Mouse (Mus musculus): ENCODE measurements around the gene Slc36a3. TPM values are rescaled to one million over a fixed set of nuclear protein-coding genes. Genes with fewer than 3 reads are reported as not detected.
"Not testable (repeated sequence)": the region's sequence is repeated elsewhere in the genome, so short reads cannot be mapped to it uniquely, and the experiment has no call there.

Gene Slc36a3
- total and polyA plus RNA-seq, 3 experiments, result not detected

DNA sequence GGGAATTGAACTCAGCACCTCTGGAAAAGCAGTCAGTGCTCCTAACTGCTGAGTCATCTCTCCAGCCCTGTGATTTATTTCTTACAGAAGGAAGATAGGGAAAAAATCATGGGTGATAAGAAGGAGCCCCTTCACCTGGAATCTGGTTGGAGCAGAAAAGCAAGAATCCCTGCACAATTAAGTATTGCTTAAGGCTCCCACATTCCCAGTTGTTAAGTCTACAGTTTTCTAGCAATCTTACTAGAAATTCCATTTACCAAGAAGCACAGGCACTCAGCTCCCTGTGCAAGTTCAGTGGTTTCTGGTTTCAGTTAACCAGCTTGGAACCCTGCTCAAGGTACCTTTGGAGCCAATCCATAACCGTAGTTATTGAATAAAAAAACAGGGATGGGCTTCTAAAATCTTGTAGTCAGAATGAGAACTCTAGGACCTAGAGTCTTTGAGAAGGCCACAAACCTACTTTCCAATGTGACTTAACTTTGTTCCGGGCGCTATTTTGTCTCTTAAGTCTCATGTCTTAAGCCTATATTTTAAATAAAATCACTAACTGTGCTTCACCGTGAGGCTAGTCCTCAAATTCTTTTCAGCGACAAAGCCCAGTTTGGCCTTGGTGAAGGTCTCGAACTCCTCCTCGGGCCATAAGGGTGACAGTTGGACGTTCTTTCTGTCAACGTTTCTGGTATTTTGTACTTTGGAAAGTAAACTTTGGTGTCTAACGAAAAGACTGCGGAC lies 54.6 kb downstream of the Slc36a3 start:
- Histone ChIP-seq H3K36me3 (ENCODE audit: control insufficient read depth, insufficient read depth, low read length) (no peaks in the 10 kb centered on the region), H3K9ac (ENCODE audit: low read depth, low read length) (peak overlapping the region; percentile 54), H3K4me1 (ENCODE audit: control insufficient read depth, insufficient read depth, low read length) (peaks cover 5% of the 10 kb centered on the region), H3K4me3 (peak overlapping the region; percentile 15), H3K27me3 (ENCODE audit: control insufficient read depth, insufficient read depth, low read length) (no peaks in the 10 kb centered on the region), H3K79me2 (replicated peaks; ENCODE audit: control insufficient read depth, insufficient read depth, low read length) (no peaks in the 10 kb centered on the region), H3K27ac (peak overlapping the region; percentile 74)
- DNase-seq, result no peak
- intact Hi-C loops (cut with DNase I), result loop anchor here (10.0 kb wide), 1 partner anchor 358 kb away; no protein-coding TSS in a partner anchor
- WGBS, result 21% methylated on average over 11 of the region's 11 CpGs
- TF ChIP-seq EP300 (IDR thresholded peaks at IDR 0.05; ENCODE audit: insufficient read depth, low read depth, low read length) (no peak), POLR2A (IDR thresholded peaks at IDR 0.05; ENCODE audit: insufficient read depth, low read depth, low read length) (no peak), CTCF (IDR thresholded peaks at IDR 0.05) (no peak)

DNA sequence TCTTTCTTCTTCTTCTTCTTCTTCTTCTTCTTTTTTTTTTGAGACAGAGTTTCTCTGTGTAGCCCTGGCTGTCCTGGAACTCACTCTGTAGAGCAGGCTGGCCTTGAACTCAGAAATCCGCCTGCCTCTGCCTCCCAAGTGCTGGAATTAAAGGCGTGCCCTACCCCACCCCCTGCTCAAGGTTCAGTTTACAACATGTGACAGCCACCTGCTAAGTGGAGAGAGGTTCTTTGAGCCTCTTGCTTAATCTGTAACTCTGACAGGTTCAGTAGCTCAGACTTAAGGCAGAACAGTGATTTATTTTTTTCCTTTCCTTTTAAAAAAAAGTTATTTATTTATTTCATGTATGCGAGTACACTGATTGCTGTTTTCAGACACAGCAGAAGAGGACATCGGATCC lies 55.2 kb downstream of the Slc36a3 start:
- not testable (repeated sequence) for DNase-seq; H3K4me1 ChIP-seq (ENCODE audit: control insufficient read depth, insufficient read depth, low read length); H3K27ac ChIP-seq; H3K9ac ChIP-seq (ENCODE audit: low read depth, low read length); H3K79me2 ChIP-seq (replicated peaks; ENCODE audit: control insufficient read depth, insufficient read depth, low read length); H3K4me3 ChIP-seq; H3K27me3 ChIP-seq (ENCODE audit: control insufficient read depth, insufficient read depth, low read length); H3K36me3 ChIP-seq (ENCODE audit: control insufficient read depth, insufficient read depth, low read length)
- 84% methylated on average over 4 of the region's 4 CpGs for WGBS
- intact Hi-C loops (cut with DNase I), result loop anchor here (10.0 kb wide), 1 partner anchor 359 kb away; no protein-coding TSS in a partner anchor

DNA sequence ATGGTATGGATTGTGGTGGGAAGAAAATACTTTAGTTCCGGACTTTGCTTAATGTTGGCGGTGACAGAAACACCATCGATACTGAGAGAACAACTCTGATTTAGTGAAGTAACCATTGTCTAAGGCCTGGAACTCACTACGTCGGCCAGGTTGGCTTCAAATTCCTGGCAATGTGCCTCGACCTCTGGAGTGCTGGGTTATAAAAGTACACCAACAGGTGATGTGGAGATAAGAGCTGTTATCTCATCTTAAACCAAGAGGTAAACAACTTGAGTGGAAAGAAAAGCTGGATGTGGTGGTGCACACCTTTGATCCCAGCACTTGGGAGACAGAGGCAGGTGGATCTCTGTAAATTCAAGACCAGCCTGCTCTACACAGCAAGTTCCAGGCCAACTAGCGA lies 58.4 kb downstream of the Slc36a3 start:
- DNase-seq, result no peak
- peaks cover 1% of the 10 kb centered on the region; the same call in 1 of the 2 replicates for H3K4me1 ChIP-seq (ENCODE audit: control insufficient read depth, insufficient read depth, low read length)
- no peak overlapping the region for H3K9ac ChIP-seq (ENCODE audit: low read depth, low read length)
- H3K79me2 ChIP-seq (replicated peaks; ENCODE audit: control insufficient read depth, insufficient read depth, low read length), result no peaks in the 10 kb centered on the region
- TF ChIP-seq EP300 (IDR thresholded peaks at IDR 0.05; ENCODE audit: insufficient read depth, low read depth, low read length), result no peak
- TF ChIP-seq POLR2A (IDR thresholded peaks at IDR 0.05; ENCODE audit: insufficient read depth, low read depth, low read length), result no peak
- TF ChIP-seq CTCF (IDR thresholded peaks at IDR 0.05), result no peak
- intact Hi-C loops (cut with DNase I), result loop anchor here (10.0 kb wide), 1 partner anchor 362 kb away; no protein-coding TSS in a partner anchor
- no peaks in the 10 kb centered on the region for H3K27me3 ChIP-seq (ENCODE audit: control insufficient read depth, insufficient read depth, low read length)
- no peak overlapping the region for H3K4me3 ChIP-seq
- H3K27ac ChIP-seq, result no peak overlapping the region
- 82% methylated on average over 7 of the region's 7 CpGs for WGBS
- no peaks in the 10 kb centered on the region for H3K36me3 ChIP-seq (ENCODE audit: control insufficient read depth, insufficient read depth, low read length)

DNA sequence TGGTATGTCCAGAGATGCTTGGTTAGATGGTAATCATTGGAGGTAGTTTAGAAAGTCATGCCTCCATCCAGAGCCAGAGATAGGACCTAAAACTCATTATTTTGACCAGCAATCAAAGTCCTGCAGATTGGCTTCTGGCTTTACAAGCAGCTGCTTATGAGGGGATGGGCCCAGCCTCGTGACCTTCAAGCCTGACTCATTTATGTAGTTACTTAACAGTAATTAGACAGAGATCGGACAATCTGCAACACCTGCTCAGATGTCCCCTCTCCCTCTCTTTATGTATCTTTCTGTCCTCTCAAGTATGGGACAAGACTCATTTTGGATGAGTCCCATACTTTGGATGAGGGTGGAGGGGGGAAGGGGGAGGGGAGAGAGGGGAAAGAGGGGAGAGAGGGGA lies 61.6 kb downstream of the Slc36a3 start:
- no peak overlapping the region for H3K4me3 ChIP-seq
- intact Hi-C loops (cut with DNase I), result loop anchor here (5.0 to 10.0 kb wide), 4 partner anchors 67 to 365 kb away; no protein-coding TSS in a partner anchor

DNA sequence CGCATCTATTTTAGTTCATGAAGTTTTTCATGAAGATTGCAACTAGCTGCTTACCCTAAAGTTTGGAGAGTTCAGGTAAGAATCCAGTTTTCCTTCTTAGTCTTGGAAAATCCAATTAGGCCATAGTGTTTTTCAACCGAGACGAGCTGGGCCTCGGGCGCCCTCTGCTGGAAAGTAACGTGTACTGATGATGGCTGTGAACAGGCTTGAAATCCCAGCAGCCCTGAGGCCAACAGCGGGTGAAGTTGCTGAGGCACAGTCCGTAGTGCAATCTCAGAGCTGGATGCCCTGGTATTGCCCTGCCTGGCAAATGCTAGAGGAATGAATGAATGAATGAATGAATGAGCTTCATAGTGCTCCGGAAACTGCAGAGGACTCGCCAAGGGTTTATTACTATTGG lies 64.5 kb downstream of the Slc36a3 start:
- no peak overlapping the region for H3K4me3 ChIP-seq
- WGBS, result 10% methylated on average over 10 of the region's 10 CpGs
- no peak overlapping the region for H3K9ac ChIP-seq (ENCODE audit: low read depth, low read length)
- no peaks in the 10 kb centered on the region for H3K27me3 ChIP-seq (ENCODE audit: control insufficient read depth, insufficient read depth, low read length)
- intact Hi-C loops (cut with DNase I), result loop anchor here (1.0 to 10.0 kb wide), 5 partner anchors 41 to 212 kb away; no protein-coding TSS in a partner anchor
- H3K4me1 ChIP-seq (ENCODE audit: control insufficient read depth, insufficient read depth, low read length), result no peaks in the 10 kb centered on the region; the same call in 1 of the 2 replicates
- peak; percentile 67 to 78 for DNase-seq
- TF ChIP-seq CTCF (IDR thresholded peaks at IDR 0.05) (peak; percentile 98), EP300 (IDR thresholded peaks at IDR 0.05; ENCODE audit: insufficient read depth, low read depth, low read length) (peak; percentile 89), POLR2A (IDR thresholded peaks at IDR 0.05; ENCODE audit: insufficient read depth, low read depth, low read length) (no peak)
- no peaks in the 10 kb centered on the region for H3K36me3 ChIP-seq (ENCODE audit: control insufficient read depth, insufficient read depth, low read length)
- no peaks in the 10 kb centered on the region for H3K79me2 ChIP-seq (replicated peaks; ENCODE audit: control insufficient read depth, insufficient read depth, low read length)
- H3K27ac ChIP-seq, result no peak overlapping the region; the same call in 1 of the 2 replicates

More for the DNA sequence above, 61.6 kb downstream of the Slc36a3 start:
- no peaks in the 10 kb centered on the region for H3K27me3 ChIP-seq (ENCODE audit: control insufficient read depth, insufficient read depth, low read length)
- no peak for TF ChIP-seq CTCF (IDR thresholded peaks at IDR 0.05)
- no peak for TF ChIP-seq POLR2A (IDR thresholded peaks at IDR 0.05; ENCODE audit: insufficient read depth, low read depth, low read length)
- no peak for TF ChIP-seq EP300 (IDR thresholded peaks at IDR 0.05; ENCODE audit: insufficient read depth, low read depth, low read length)
- no peaks in the 10 kb centered on the region for H3K36me3 ChIP-seq (ENCODE audit: control insufficient read depth, insufficient read depth, low read length)
- 76% methylated on average over 2 of the region's 2 CpGs for WGBS
- no peak for DNase-seq
- no peak overlapping the region for H3K27ac ChIP-seq
- no peaks in the 10 kb centered on the region for H3K79me2 ChIP-seq (replicated peaks; ENCODE audit: control insufficient read depth, insufficient read depth, low read length)
- H3K9ac ChIP-seq (ENCODE audit: low read depth, low read length), result no peak overlapping the region
- no peaks in the 10 kb centered on the region; the same call in 1 of the 2 replicates for H3K4me1 ChIP-seq (ENCODE audit: control insufficient read depth, insufficient read depth, low read length)

DNA sequence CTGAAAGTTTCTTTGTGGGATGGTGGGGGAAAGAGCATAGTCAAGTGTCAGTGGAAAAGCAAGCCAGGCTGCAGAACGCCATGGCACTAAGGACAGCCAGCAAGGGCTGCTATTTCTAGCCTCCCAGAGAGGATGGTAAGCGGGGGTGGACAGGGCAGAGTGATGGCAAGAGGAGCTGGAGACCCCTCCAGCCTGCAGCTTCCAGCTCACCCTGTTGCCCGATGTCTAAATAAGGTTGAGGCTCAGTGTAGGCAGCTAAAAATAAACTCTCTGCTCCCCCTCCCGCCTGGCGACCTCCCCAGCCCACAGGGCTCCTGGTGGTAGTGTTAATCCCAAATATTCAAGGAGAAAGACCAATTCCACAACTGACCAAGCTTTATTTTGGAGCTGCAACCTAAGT lies 66.1 kb downstream of the Slc36a3 start:
- TF ChIP-seq EP300 (IDR thresholded peaks at IDR 0.05; ENCODE audit: insufficient read depth, low read depth, low read length) (0 out of 2 replicates have a peak, but pooled peaks have one; percentile 36), POLR2A (IDR thresholded peaks at IDR 0.05; ENCODE audit: insufficient read depth, low read depth, low read length) (no peak), CTCF (IDR thresholded peaks at IDR 0.05) (0 out of 2 replicates have a peak, but pooled peaks have one; percentile 21)
- WGBS, result 40% methylated on average over 5 of the region's 5 CpGs
- no peak overlapping the region for H3K9ac ChIP-seq (ENCODE audit: low read depth, low read length)
- no peaks in the 10 kb centered on the region for H3K36me3 ChIP-seq (ENCODE audit: control insufficient read depth, insufficient read depth, low read length)
- no peaks in the 10 kb centered on the region; the same call in 1 of the 2 replicates for H3K4me1 ChIP-seq (ENCODE audit: control insufficient read depth, insufficient read depth, low read length)
- no peaks in the 10 kb centered on the region for H3K27me3 ChIP-seq (ENCODE audit: control insufficient read depth, insufficient read depth, low read length)
- intact Hi-C loops (cut with DNase I), result loop anchor here (5.0 to 10.0 kb wide), 3 partner anchors 72 to 211 kb away; no protein-coding TSS in a partner anchor
- peak in 1 of 2 experiments; percentile 58 for DNase-seq
- H3K79me2 ChIP-seq (replicated peaks; ENCODE audit: control insufficient read depth, insufficient read depth, low read length), result no peaks in the 10 kb centered on the region
- peak overlapping the region; percentile 77 for H3K27ac ChIP-seq
- H3K4me3 ChIP-seq, result no peak overlapping the region
